Mouse (Mus musculus): ENCODE measurements around the gene Sdk2.

- TF ChIP-seq CTCF (IDR thresholded peaks at IDR 0.05) = no peak
- TF ChIP-seq EP300 (IDR thresholded peaks at IDR 0.05) = no peak
Observed at GRCm38 (mm10) chr11:113971609-113972516, 95.0 kb downstream of the Sdk2 start.
